Mouse (Mus musculus): ENCODE results near the gene Patl1. TPM values are rescaled to one million over a fixed set of nuclear protein-coding genes. Genes with fewer than 3 reads are reported as not detected.

Gene Patl1
- polyA plus RNA-seq, 1 experiment from 2014 or later: 21.2 TPM

- peak within 1 kb of the TSS; percentile 65 to 90 for H3K27ac ChIP-seq (replicated peaks in 1 of 2; ENCODE audit: control insufficient read depth in 1 of 2, insufficient read depth in 1 of 2, low read depth in 2 of 2, low read length in 2 of 2)
- ATAC-seq (ENCODE audit: insufficient number of reproducible peaks, insufficient read depth, low FRiP score, low read depth): peak; percentile 95
- H3K4me1 ChIP-seq (ENCODE audit: control insufficient read depth in 2 of 2, insufficient read depth in 2 of 2, low read length in 2 of 2): peaks cover 11 to 32% of the 10 kb centered on the region in 2 experiments
- H3K4me3 ChIP-seq (ENCODE audit: control insufficient read depth in 1 of 2, insufficient read depth in 1 of 2, low read depth in 1 of 2, low read length in 2 of 2): peak within 1 kb of the TSS; percentile 77 to 88
- peaks cover 8% of the 10 kb centered on the region; the same call in 1 of the 2 replicates for H3K36me3 ChIP-seq (ENCODE audit: control insufficient read depth, insufficient read depth, low read length)
- H3K4me2 ChIP-seq (ENCODE audit: low read length): peak within 1 kb of the TSS; percentile 84
- no peaks in the 10 kb centered on the region for H3K27me3 ChIP-seq (ENCODE audit: control insufficient read depth, insufficient read depth, low read length)
- peak within 1 kb of the TSS; percentile 98 for H3K9ac ChIP-seq (ENCODE audit: low read length)
- WGBS: under 1% methylated on average over 37 of the region's 59 CpGs
- no peaks in the 10 kb centered on the region; the same call in 1 of the 2 replicates for H3K9me3 ChIP-seq (ENCODE audit: control insufficient read depth, low read length)
Measured at GRCm38 (mm10) chr19:11965023-11965942, 53.1 kb downstream of the Patl1 start, which contains the start of gene Osbp. Gene Osbp, plus strand, starts transcription at chr19:11965941.

GRCm38 (mm10) chr19:11966201-11966636 is 54.0 kb downstream of the Patl1 start:
- 0 out of 2 replicates have a peak, but pooled peaks have one; percentile 0 for ATAC-seq (ENCODE audit: insufficient number of reproducible peaks, insufficient read depth, low FRiP score, low read depth)
- no peaks in the 10 kb centered on the region; the same call in 1 of the 2 replicates for H3K9me3 ChIP-seq (ENCODE audit: control insufficient read depth, low read length)
- H3K4me1 ChIP-seq (ENCODE audit: control insufficient read depth in 2 of 2, insufficient read depth in 2 of 2, low read length in 2 of 2): peaks cover 14 to 42% of the 10 kb centered on the region in 2 experiments
- H3K4me2 ChIP-seq (ENCODE audit: low read length): peak overlapping the region; percentile 84
- H3K27ac ChIP-seq (replicated peaks in 1 of 2; ENCODE audit: control insufficient read depth in 1 of 2, insufficient read depth in 1 of 2, low read depth in 2 of 2, low read length in 2 of 2): peak overlapping the region; percentile 65 to 90
- H3K27me3 ChIP-seq (ENCODE audit: control insufficient read depth, insufficient read depth, low read length): no peaks in the 10 kb centered on the region
- H3K36me3 ChIP-seq (ENCODE audit: control insufficient read depth, insufficient read depth, low read length): peaks cover 17% of the 10 kb centered on the region
- H3K9ac ChIP-seq (ENCODE audit: low read length): peak overlapping the region; percentile 98
- peak overlapping the region; percentile 77 to 88 for H3K4me3 ChIP-seq (ENCODE audit: control insufficient read depth in 1 of 2, insufficient read depth in 1 of 2, low read depth in 1 of 2, low read length in 2 of 2)
- 0% methylated on average over 18 of the region's 18 CpGs for WGBS

GRCm38 (mm10) chr19:11969155-11970050 is 57.2 kb downstream of the Patl1 start:
- Histone ChIP-seq H3K36me3 (ENCODE audit: control insufficient read depth, insufficient read depth, low read length) (peaks cover 48% of the 10 kb centered on the region), H3K9me3 (ENCODE audit: control insufficient read depth, low read length) (no peaks in the 10 kb centered on the region; the same call in 1 of the 2 replicates), H3K27ac (replicated peaks in 1 of 2; ENCODE audit: control insufficient read depth in 1 of 2, insufficient read depth in 1 of 2, low read depth in 2 of 2, low read length in 2 of 2) (peak overlapping the region; percentile 94 to 96), H3K4me3 (ENCODE audit: control insufficient read depth in 1 of 2, insufficient read depth in 1 of 2, low read depth in 1 of 2, low read length in 2 of 2) (peak overlapping the region; percentile 7 to 14; a peak in 2 of 4 replicates), H3K4me1 (ENCODE audit: control insufficient read depth in 2 of 2, insufficient read depth in 2 of 2, low read length in 2 of 2) (peaks cover 22 to 58% of the 10 kb centered on the region in 2 experiments), H3K9ac (ENCODE audit: low read length) (peak overlapping the region; percentile 62), H3K27me3 (ENCODE audit: control insufficient read depth, insufficient read depth, low read length) (no peaks in the 10 kb centered on the region), H3K4me2 (ENCODE audit: low read length) (peak overlapping the region; percentile 69)
- WGBS: 35% methylated on average over 9 of the region's 9 CpGs
- ATAC-seq (ENCODE audit: insufficient number of reproducible peaks, insufficient read depth, low FRiP score, low read depth): no peak

GRCm38 (mm10) chr19:11973511-11974222 is 61.5 kb downstream of the Patl1 start:
- Histone ChIP-seq H3K4me1 (ENCODE audit: control insufficient read depth in 2 of 2, insufficient read depth in 2 of 2, low read length in 2 of 2) (peaks cover 30 to 66% of the 10 kb centered on the region in 2 experiments), H3K4me2 (ENCODE audit: low read length) (no peak overlapping the region), H3K27ac (replicated peaks in 1 of 2; ENCODE audit: control insufficient read depth in 1 of 2, insufficient read depth in 1 of 2, low read depth in 2 of 2, low read length in 2 of 2) (no peak overlapping the region), H3K27me3 (ENCODE audit: control insufficient read depth, insufficient read depth, low read length) (no peaks in the 10 kb centered on the region), H3K4me3 (ENCODE audit: control insufficient read depth in 1 of 2, insufficient read depth in 1 of 2, low read depth in 1 of 2, low read length in 2 of 2) (no peak overlapping the region), H3K9me3 (ENCODE audit: control insufficient read depth, low read length) (no peaks in the 10 kb centered on the region), H3K9ac (ENCODE audit: low read length) (no peak overlapping the region), H3K36me3 (ENCODE audit: control insufficient read depth, insufficient read depth, low read length) (peaks cover 86% of the 10 kb centered on the region)
- 83% methylated on average over 13 of the region's 13 CpGs for WGBS
- ATAC-seq (ENCODE audit: insufficient number of reproducible peaks, insufficient read depth, low FRiP score, low read depth): no peak

GRCm38 (mm10) chr19:11974223-11974540 is 62.0 kb downstream of the Patl1 start:
- 83% methylated on average over 2 of the region's 2 CpGs for WGBS
- Histone ChIP-seq H3K4me1 (ENCODE audit: control insufficient read depth in 2 of 2, insufficient read depth in 2 of 2, low read length in 2 of 2) (peaks cover 28 to 61% of the 10 kb centered on the region in 2 experiments), H3K27me3 (ENCODE audit: control insufficient read depth, insufficient read depth, low read length) (no peaks in the 10 kb centered on the region)

GRCm38 (mm10) chr19:11975683-11976082 is 63.5 kb downstream of the Patl1 start:
- WGBS: 48% methylated on average over 4 of the region's 4 CpGs
- peaks cover 22 to 51% of the 10 kb centered on the region in 2 experiments for H3K4me1 ChIP-seq (ENCODE audit: control insufficient read depth in 2 of 2, insufficient read depth in 2 of 2, low read length in 2 of 2)
- no peak overlapping the region for H3K4me2 ChIP-seq (ENCODE audit: low read length)
- ATAC-seq (ENCODE audit: insufficient number of reproducible peaks, insufficient read depth, low FRiP score, low read depth): no peak
- no peaks in the 10 kb centered on the region for H3K9me3 ChIP-seq (ENCODE audit: control insufficient read depth, low read length)
- no peak overlapping the region for H3K4me3 ChIP-seq (ENCODE audit: control insufficient read depth in 1 of 2, insufficient read depth in 1 of 2, low read depth in 1 of 2, low read length in 2 of 2)
- H3K9ac ChIP-seq (ENCODE audit: low read length): no peak overlapping the region
- H3K36me3 ChIP-seq (ENCODE audit: control insufficient read depth, insufficient read depth, low read length): peaks cover 99% of the 10 kb centered on the region
- peak overlapping the region; percentile 14 to 72 for H3K27ac ChIP-seq (replicated peaks in 1 of 2; ENCODE audit: control insufficient read depth in 1 of 2, insufficient read depth in 1 of 2, low read depth in 2 of 2, low read length in 2 of 2)
- no peaks in the 10 kb centered on the region for H3K27me3 ChIP-seq (ENCODE audit: control insufficient read depth, insufficient read depth, low read length)

More at GRCm38 (mm10) chr19:11974223-11974540, 62.0 kb downstream of the Patl1 start:
- Histone ChIP-seq H3K27ac (replicated peaks in 1 of 2; ENCODE audit: control insufficient read depth in 1 of 2, insufficient read depth in 1 of 2, low read depth in 2 of 2, low read length in 2 of 2) (no peak overlapping the region), H3K9ac (ENCODE audit: low read length) (no peak overlapping the region), H3K4me2 (ENCODE audit: low read length) (no peak overlapping the region), H3K36me3 (ENCODE audit: control insufficient read depth, insufficient read depth, low read length) (peaks cover 88% of the 10 kb centered on the region), H3K4me3 (ENCODE audit: control insufficient read depth in 1 of 2, insufficient read depth in 1 of 2, low read depth in 1 of 2, low read length in 2 of 2) (no peak overlapping the region), H3K9me3 (ENCODE audit: control insufficient read depth, low read length) (no peaks in the 10 kb centered on the region)
- no peak for ATAC-seq (ENCODE audit: insufficient number of reproducible peaks, insufficient read depth, low FRiP score, low read depth)

Data from heart, embryonic 14.5 days (tissue).